Mouse (Mus musculus): Measurements from ENCODE around the gene Tbc1d2b. TPM values are rescaled to one million over a fixed set of nuclear protein-coding genes. Genes with fewer than 3 reads are reported as not detected.
A peak's percentile ranks its signal among the peaks of the same experiment; 100 is the strongest.

Gene Tbc1d2b
- polyA plus RNA-seq, 1 experiment from 2014 or later, result 8.7 TPM

- DNase-seq (ENCODE audit: low spot score, missing footprints) (peak; percentile 71), ATAC-seq (ENCODE audit: low FRiP score) (no peak)
- Histone ChIP-seq H3K4me2 (no peak overlapping the region), H3K36me3 (ENCODE audit: control insufficient read depth, insufficient read depth, low read length) (no peaks in the 10 kb centered on the region), H3K9me3 (ENCODE audit: control insufficient read depth, low read length) (no peaks in the 10 kb centered on the region), H3K4me3 (ENCODE audit: low read depth, low read length) (no peak overlapping the region), H3K27me3 (ENCODE audit: control insufficient read depth, insufficient read depth, low read length) (no peaks in the 10 kb centered on the region), H3K9ac (ENCODE audit: low read length) (no peak overlapping the region), H3K4me1 (ENCODE audit: control insufficient read depth, insufficient read depth, low read length) (no peaks in the 10 kb centered on the region), H3K27ac (ENCODE audit: low read depth, low read length) (no peak overlapping the region)
- WGBS, result 91% methylated on average over 8 of the region's 8 CpGs
Observed at GRCm38 (mm10) chr9:90232781-90233690, 37.6 kb downstream of the Tbc1d2b start.

- Histone ChIP-seq H3K36me3 (ENCODE audit: control insufficient read depth, insufficient read depth, low read length) (no peaks in the 10 kb centered on the region), H3K4me2 (no peak overlapping the region), H3K27me3 (ENCODE audit: control insufficient read depth, insufficient read depth, low read length) (no peaks in the 10 kb centered on the region), H3K9ac (ENCODE audit: low read length) (no peak overlapping the region), H3K27ac (ENCODE audit: low read depth, low read length) (no peak overlapping the region), H3K4me3 (ENCODE audit: low read depth, low read length) (no peak overlapping the region), H3K9me3 (ENCODE audit: control insufficient read depth, low read length) (no peaks in the 10 kb centered on the region), H3K4me1 (ENCODE audit: control insufficient read depth, insufficient read depth, low read length) (no peaks in the 10 kb centered on the region)
- DNase-seq (ENCODE audit: low spot score, missing footprints) (no peak), ATAC-seq (ENCODE audit: low FRiP score) (no peak)
- 81% methylated on average over 12 of the region's 12 CpGs for WGBS
Observed at GRCm38 (mm10) chr9:90227171-90227570, 43.4 kb downstream of the Tbc1d2b start.

- DNase-seq (ENCODE audit: low spot score, missing footprints) (no peak), ATAC-seq (ENCODE audit: low FRiP score) (0 out of 2 replicates have a peak, but pooled peaks have one; percentile 22)
- Histone ChIP-seq H3K27me3 (ENCODE audit: control insufficient read depth, insufficient read depth, low read length) (no peaks in the 10 kb centered on the region), H3K4me3 (ENCODE audit: low read depth, low read length) (no peak overlapping the region), H3K9ac (ENCODE audit: low read length) (no peak overlapping the region), H3K4me2 (no peak overlapping the region), H3K27ac (ENCODE audit: low read depth, low read length) (no peak overlapping the region), H3K4me1 (ENCODE audit: control insufficient read depth, insufficient read depth, low read length) (no peaks in the 10 kb centered on the region), H3K9me3 (ENCODE audit: control insufficient read depth, low read length) (no peaks in the 10 kb centered on the region), H3K36me3 (ENCODE audit: control insufficient read depth, insufficient read depth, low read length) (no peaks in the 10 kb centered on the region)
- 89% methylated on average over 2 of the region's 2 CpGs for WGBS
Observed at GRCm38 (mm10) chr9:90226742-90227096, 43.9 kb downstream of the Tbc1d2b start.

GRCm38 (mm10) chr9:90226081-90226741, 44.4 kb downstream of the Tbc1d2b start:
- no peaks in the 10 kb centered on the region for H3K27me3 ChIP-seq (ENCODE audit: control insufficient read depth, insufficient read depth, low read length)
- H3K4me3 ChIP-seq (ENCODE audit: low read depth, low read length), result no peak overlapping the region
- no peak overlapping the region for H3K27ac ChIP-seq (ENCODE audit: low read depth, low read length)
- ATAC-seq (ENCODE audit: low FRiP score), result no peak; the same call in 1 of the 2 replicates
- H3K4me2 ChIP-seq, result no peak overlapping the region
- no peaks in the 10 kb centered on the region for H3K4me1 ChIP-seq (ENCODE audit: control insufficient read depth, insufficient read depth, low read length)
- no peak overlapping the region for H3K9ac ChIP-seq (ENCODE audit: low read length)
- no peaks in the 10 kb centered on the region for H3K9me3 ChIP-seq (ENCODE audit: control insufficient read depth, low read length)
- DNase-seq (ENCODE audit: low spot score, missing footprints), result peak; percentile 64
- 94% methylated on average over 21 of the region's 21 CpGs for WGBS
- no peaks in the 10 kb centered on the region for H3K36me3 ChIP-seq (ENCODE audit: control insufficient read depth, insufficient read depth, low read length)

- Histone ChIP-seq H3K4me2 (no peak overlapping the region), H3K27ac (ENCODE audit: low read depth, low read length) (no peak overlapping the region), H3K4me1 (ENCODE audit: control insufficient read depth, insufficient read depth, low read length) (no peaks in the 10 kb centered on the region), H3K9ac (ENCODE audit: low read length) (no peak overlapping the region), H3K27me3 (ENCODE audit: control insufficient read depth, insufficient read depth, low read length) (no peaks in the 10 kb centered on the region), H3K4me3 (ENCODE audit: low read depth, low read length) (no peak overlapping the region), H3K9me3 (ENCODE audit: control insufficient read depth, low read length) (no peaks in the 10 kb centered on the region), H3K36me3 (ENCODE audit: control insufficient read depth, insufficient read depth, low read length) (no peaks in the 10 kb centered on the region)
- WGBS, result 95% methylated on average over 3 of the region's 3 CpGs
- DNase-seq (ENCODE audit: low spot score, missing footprints) (no peak), ATAC-seq (ENCODE audit: low FRiP score) (no peak)
Observed at GRCm38 (mm10) chr9:90222275-90222674, 48.3 kb downstream of the Tbc1d2b start.

- Histone ChIP-seq H3K4me2 (no peak overlapping the region), H3K27ac (ENCODE audit: low read depth, low read length) (no peak overlapping the region), H3K36me3 (ENCODE audit: control insufficient read depth, insufficient read depth, low read length) (no peaks in the 10 kb centered on the region), H3K9me3 (ENCODE audit: control insufficient read depth, low read length) (no peaks in the 10 kb centered on the region), H3K27me3 (ENCODE audit: control insufficient read depth, insufficient read depth, low read length) (no peaks in the 10 kb centered on the region), H3K4me1 (ENCODE audit: control insufficient read depth, insufficient read depth, low read length) (no peaks in the 10 kb centered on the region), H3K9ac (ENCODE audit: low read length) (no peak overlapping the region), H3K4me3 (ENCODE audit: low read depth, low read length) (no peak overlapping the region)
- no peak for DNase-seq (ENCODE audit: low spot score, missing footprints)
- ATAC-seq (ENCODE audit: low FRiP score), result no peak
- WGBS, result 44% methylated on average over 4 of the region's 4 CpGs
Observed at GRCm38 (mm10) chr9:90217501-90217900, 53.1 kb downstream of the Tbc1d2b start.

GRCm38 (mm10) chr9:90216259-90217001, 54.2 kb downstream of the Tbc1d2b start:
- WGBS, result 84% methylated on average over 11 of the region's 11 CpGs
- Histone ChIP-seq H3K9ac (ENCODE audit: low read length) (no peak overlapping the region), H3K4me1 (ENCODE audit: control insufficient read depth, insufficient read depth, low read length) (no peaks in the 10 kb centered on the region), H3K4me2 (no peak overlapping the region), H3K27me3 (ENCODE audit: control insufficient read depth, insufficient read depth, low read length) (no peaks in the 10 kb centered on the region), H3K9me3 (ENCODE audit: control insufficient read depth, low read length) (no peaks in the 10 kb centered on the region), H3K4me3 (ENCODE audit: low read depth, low read length) (no peak overlapping the region), H3K36me3 (ENCODE audit: control insufficient read depth, insufficient read depth, low read length) (no peaks in the 10 kb centered on the region), H3K27ac (ENCODE audit: low read depth, low read length) (no peak overlapping the region)
- no peak for ATAC-seq (ENCODE audit: low FRiP score)
- DNase-seq (ENCODE audit: low spot score, missing footprints), result no peak

- Histone ChIP-seq H3K4me2 (no peak overlapping the region), H3K4me1 (ENCODE audit: control insufficient read depth, insufficient read depth, low read length) (peaks cover 2% of the 10 kb centered on the region; the same call in 1 of the 2 replicates), H3K9me3 (ENCODE audit: control insufficient read depth, low read length) (no peaks in the 10 kb centered on the region), H3K36me3 (ENCODE audit: control insufficient read depth, insufficient read depth, low read length) (no peaks in the 10 kb centered on the region), H3K9ac (ENCODE audit: low read length) (no peak overlapping the region), H3K4me3 (ENCODE audit: low read depth, low read length) (no peak overlapping the region), H3K27me3 (ENCODE audit: control insufficient read depth, insufficient read depth, low read length) (no peaks in the 10 kb centered on the region), H3K27ac (ENCODE audit: low read depth, low read length) (no peak overlapping the region)
- ATAC-seq (ENCODE audit: low FRiP score) (no peak), DNase-seq (ENCODE audit: low spot score, missing footprints) (no peak)
- 88% methylated on average over 3 of the region's 3 CpGs for WGBS
Observed at GRCm38 (mm10) chr9:90213127-90213526, 57.5 kb downstream of the Tbc1d2b start.
